Mouse (Mus musculus) limb, embryonic 11.5 days (tissue): ENCODE results near the gene Fam213a. TPM values are rescaled to one million over a fixed set of nuclear protein-coding genes. Genes with fewer than 3 reads are reported as not detected.

Experiments
- ATAC-seq: fragments of 200-750 bp; cut with Nextera tagmentation; 2 replicates; pipeline ENCODE4 v1.8.0; 2017; ENCODE audit warnings: low read depth; ENCODE audit not compliant: insufficient number of reproducible peaks, low FRiP score, low TSS enrichment
- DNase-seq: peaks from one replicate; pipeline ENCODE4 v3.0.0-alpha.2; 2015; ENCODE audit warnings: low spot score
- H3K27ac ChIP-seq: fragments of 300-500 bp; sonication (generic); replicated peaks from 2 replicates; pipeline ENCODE4 v1.5.1; 2014; ENCODE audit warnings: low read depth, mild to moderate bottlenecking, low read length
- H3K27me3 ChIP-seq: fragments of 300-500 bp; sonication (generic); 2 replicates; pipeline ENCODE4 v1.6.1; 2014; ENCODE audit warnings: mild to moderate bottlenecking, low read length, mixed read lengths; ENCODE audit not compliant: control insufficient read depth, insufficient read depth
- H3K36me3 ChIP-seq: fragments of 300-500 bp; sonication (generic); 2 replicates; pipeline ENCODE4 v1.6.1; 2014; ENCODE audit warnings: mild to moderate bottlenecking, low read length, moderate library complexity, mixed read lengths; ENCODE audit not compliant: control insufficient read depth, insufficient read depth
- H3K4me1 ChIP-seq: fragments of 300-500 bp; sonication (generic); 2 replicates; pipeline ENCODE4 v1.6.1; 2014; ENCODE audit warnings: low read length, mixed read lengths; ENCODE audit not compliant: control insufficient read depth, insufficient read depth
- H3K4me2 ChIP-seq: fragments of 300-500 bp; sonication (generic); 2 replicates; pipeline ENCODE4 v1.6.1; 2014; ENCODE audit warnings: low read depth, mild to moderate bottlenecking, moderate library complexity; ENCODE audit not compliant: severe bottlenecking
- H3K4me3 ChIP-seq: fragments of 300-500 bp; sonication (generic); 2 replicates; pipeline ENCODE4 v1.5.1; 2014; ENCODE audit warnings: low read depth, low read length
- H3K9ac ChIP-seq: fragments of 300-500 bp; sonication (generic); 2 replicates; pipeline ENCODE4 v1.6.1; 2014; ENCODE audit warnings: mild to moderate bottlenecking, low read length
- H3K9me3 ChIP-seq: fragments of 300-500 bp; sonication (generic); 2 replicates; pipeline ENCODE4 v1.6.1; 2016; ENCODE audit warnings: low read length; ENCODE audit not compliant: control insufficient read depth
- WGBS: fragments of 180-500 bp; shearing (Covaris S2); extraction: QIAGEN DNeasy Blood & Tissue Kit; methylation state at CpG from one replicate; pipeline ENCODE4 v1.1.7; 2014; 5-methylcytosine and 5-hydroxymethylcytosine counted together
- polyA plus RNA-seq: library from polyadenylated mRNA; unstranded; fragments of >200 nt; fragmentation: Nextera tagmentation; extraction: Ambion mirVana; gene quantifications from 2 replicates; pipeline ENCODE4 v1.2.1, GENCODE M21; 2014

Fam213a gene
- polyA plus RNA-seq, 1 experiment from 2014 or later = 38.1 TPM

GRCm38 (mm10) chr14:40963501-40964213 lies 49.9 kb downstream of the Fam213a start:
- ATAC-seq (no peak), DNase-seq (no peak)
- no peak overlapping the region; the same call in 1 of the 2 replicates for H3K4me2 ChIP-seq
- H3K9ac ChIP-seq = no peak overlapping the region
- 64% methylated on average over 3 of the region's 3 CpGs for WGBS
- H3K4me1 ChIP-seq = peaks cover 23% of the 10 kb centered on the region
- no peaks in the 10 kb centered on the region for H3K9me3 ChIP-seq
- H3K4me3 ChIP-seq = no peak overlapping the region
- no peaks in the 10 kb centered on the region for H3K36me3 ChIP-seq
- no peak overlapping the region for H3K27ac ChIP-seq
- no peaks in the 10 kb centered on the region for H3K27me3 ChIP-seq

- H3K4me3 ChIP-seq = no peak overlapping the region
- no peak for DNase-seq
- 86% methylated on average over 11 of the region's 11 CpGs for WGBS
- H3K4me2 ChIP-seq = no peak overlapping the region
- no peak for ATAC-seq
- H3K36me3 ChIP-seq = no peaks in the 10 kb centered on the region
- peaks cover 31% of the 10 kb centered on the region for H3K4me1 ChIP-seq
- H3K9me3 ChIP-seq = no peaks in the 10 kb centered on the region
- H3K9ac ChIP-seq = no peak overlapping the region
- H3K27me3 ChIP-seq = no peaks in the 10 kb centered on the region
- no peak overlapping the region for H3K27ac ChIP-seq
Observed at GRCm38 (mm10) chr14:40962365-40963290, 51.0 kb downstream of the Fam213a start.

- Histone ChIP-seq H3K4me3 (no peak overlapping the region), H3K36me3 (no peaks in the 10 kb centered on the region), H3K4me2 (no peak overlapping the region), H3K4me1 (peaks cover 49% of the 10 kb centered on the region), H3K9me3 (no peaks in the 10 kb centered on the region), H3K27ac (no peak overlapping the region), H3K9ac (no peak overlapping the region), H3K27me3 (no peaks in the 10 kb centered on the region)
- ATAC-seq (no peak), DNase-seq (no peak)
- WGBS = 79% methylated on average over 4 of the region's 4 CpGs
Observed at GRCm38 (mm10) chr14:40960237-40960636, 53.4 kb downstream of the Fam213a start.

GRCm38 (mm10) chr14:40959586-40959985 lies 54.0 kb downstream of the Fam213a start:
- Histone ChIP-seq H3K4me1 (peaks cover 48% of the 10 kb centered on the region), H3K9me3 (no peaks in the 10 kb centered on the region), H3K4me2 (no peak overlapping the region), H3K9ac (no peak overlapping the region), H3K36me3 (no peaks in the 10 kb centered on the region), H3K4me3 (no peak overlapping the region), H3K27ac (no peak overlapping the region), H3K27me3 (no peaks in the 10 kb centered on the region)
- DNase-seq (no peak), ATAC-seq (no peak)
- 53% methylated on average over 3 of the region's 3 CpGs for WGBS

- Histone ChIP-seq H3K9ac (no peak overlapping the region), H3K4me1 (peaks cover 48% of the 10 kb centered on the region), H3K4me3 (no peak overlapping the region), H3K27ac (no peak overlapping the region), H3K9me3 (no peaks in the 10 kb centered on the region), H3K4me2 (no peak overlapping the region), H3K27me3 (no peaks in the 10 kb centered on the region), H3K36me3 (no peaks in the 10 kb centered on the region)
- WGBS = 48% methylated on average over 2 of the region's 2 CpGs
- DNase-seq (no peak), ATAC-seq (no peak)
Observed at GRCm38 (mm10) chr14:40958986-40959381, 54.6 kb downstream of the Fam213a start.

GRCm38 (mm10) chr14:40958083-40958985 lies 55.3 kb downstream of the Fam213a start:
- no peak for DNase-seq

GRCm38 (mm10) chr14:40957607-40958006 lies 56.0 kb downstream of the Fam213a start:
- Histone ChIP-seq H3K27ac (no peak overlapping the region), H3K9me3 (no peaks in the 10 kb centered on the region), H3K4me1 (peaks cover 56% of the 10 kb centered on the region), H3K36me3 (no peaks in the 10 kb centered on the region), H3K4me3 (no peak overlapping the region), H3K27me3 (no peaks in the 10 kb centered on the region), H3K4me2 (no peak overlapping the region), H3K9ac (no peak overlapping the region)
- DNase-seq = no peak
- no peak for ATAC-seq
- 56% methylated on average over 3 of the region's 3 CpGs for WGBS

More at GRCm38 (mm10) chr14:40958083-40958985, 55.3 kb downstream of the Fam213a start:
- H3K9me3 ChIP-seq = no peaks in the 10 kb centered on the region
- no peaks in the 10 kb centered on the region for H3K27me3 ChIP-seq
- H3K36me3 ChIP-seq = no peaks in the 10 kb centered on the region
- no peak overlapping the region for H3K27ac ChIP-seq
- no peak overlapping the region for H3K4me3 ChIP-seq
- H3K9ac ChIP-seq = no peak overlapping the region
- ATAC-seq = no peak
- 45% methylated on average over 4 of the region's 4 CpGs for WGBS
- H3K4me2 ChIP-seq = no peak overlapping the region
- H3K4me1 ChIP-seq = peaks cover 49% of the 10 kb centered on the region
